Mouse (Mus musculus) erythroblast, embryonic 14.5 days (primary cell): ENCODE data around the gene Swap70. TPM values are rescaled to one million over a fixed set of nuclear protein-coding genes. Genes with fewer than 3 reads are reported as not detected.

ENCODE experiments used
- H3K27me3 ChIP-seq: 2 replicates; pipeline ENCODE4 v1.6.1; 2012; ENCODE audit warnings: inconsistent platforms; ENCODE audit not compliant: control insufficient read depth
- H3K36me3 ChIP-seq: 2 replicates; pipeline ENCODE4 v1.6.1; 2012; ENCODE audit warnings: mild to moderate bottlenecking, inconsistent platforms; ENCODE audit not compliant: control insufficient read depth
- H3K4me1 ChIP-seq: 2 replicates; pipeline ENCODE4 v1.6.1; 2012; ENCODE audit warnings: inconsistent platforms; ENCODE audit not compliant: control insufficient read depth
- H3K4me3 ChIP-seq: replicated peaks from 2 replicates; pipeline ENCODE3; 2012; ENCODE audit warnings: moderate library complexity, mild to moderate bottlenecking, inconsistent platforms
- H3K9me3 ChIP-seq: 2 replicates; pipeline ENCODE4 v1.6.1; 2012; ENCODE audit warnings: low read length, inconsistent platforms, mixed read lengths; ENCODE audit not compliant: control insufficient read depth
- GATA1 ChIP-seq: IDR thresholded peaks from 2 replicates; pipeline ENCODE4 v1.6.1; 2012; ENCODE audit warnings: low read length, inconsistent platforms, mixed read lengths
- TAL1 ChIP-seq: IDR thresholded peaks from 3 replicates; pipeline ENCODE4 v1.6.1; 2012; ENCODE audit warnings: low read length, inconsistent platforms, mixed read lengths
- polyA plus RNA-seq: library from polyadenylated mRNA; stranded (reverse); fragments of >175 nt; gene quantifications from 2 replicates; pipeline ENCODE4 v1.2.3, GENCODE M21; 2012

Gene Swap70
- polyA plus RNA-seq, 1 experiment: 0.33 TPM

- H3K27me3 ChIP-seq: no peaks in the 10 kb centered on the region
- H3K4me3 ChIP-seq: no peak overlapping the region
- H3K4me1 ChIP-seq: peaks cover 2% of the 10 kb centered on the region; the same call in 1 of the 2 replicates
- no peak for TF ChIP-seq GATA1
- no peak for TF ChIP-seq TAL1
- no peaks in the 10 kb centered on the region for H3K9me3 ChIP-seq
- H3K36me3 ChIP-seq: peaks cover 2% of the 10 kb centered on the region
These were observed 65.4 kb downstream of the Swap70 start for GRCm38 (mm10) chr7:110286838-110287475.

- Histone ChIP-seq H3K9me3 (no peaks in the 10 kb centered on the region), H3K27me3 (no peaks in the 10 kb centered on the region), H3K36me3 (no peaks in the 10 kb centered on the region; the same call in 1 of the 2 replicates), H3K4me1 (peaks cover 2% of the 10 kb centered on the region; the same call in 1 of the 2 replicates), H3K4me3 (no peak overlapping the region)
- TF ChIP-seq GATA1: no peak
- TF ChIP-seq TAL1: no peak
These were observed 66.1 kb downstream of the Swap70 start for GRCm38 (mm10) chr7:110287476-110288071.

- Histone ChIP-seq H3K9me3 (no peaks in the 10 kb centered on the region), H3K4me3 (no peak overlapping the region), H3K4me1 (peaks cover 2% of the 10 kb centered on the region; the same call in 1 of the 2 replicates), H3K27me3 (no peaks in the 10 kb centered on the region), H3K36me3 (no peaks in the 10 kb centered on the region)
- TF ChIP-seq TAL1: no peak
- no peak for TF ChIP-seq GATA1
These were observed 66.7 kb downstream of the Swap70 start for GRCm38 (mm10) chr7:110288191-110288604.

- Histone ChIP-seq H3K9me3 (no peaks in the 10 kb centered on the region), H3K36me3 (no peaks in the 10 kb centered on the region), H3K27me3 (no peaks in the 10 kb centered on the region), H3K4me1 (peaks cover 2% of the 10 kb centered on the region; the same call in 1 of the 2 replicates), H3K4me3 (no peak overlapping the region)
- TF ChIP-seq GATA1 (no peak), TAL1 (no peak)
These were observed 67.2 kb downstream of the Swap70 start for GRCm38 (mm10) chr7:110288731-110289191.

GRCm38 (mm10) chr7:110289647-110290046 lies 68.1 kb downstream of the Swap70 start:
- Histone ChIP-seq H3K4me1 (peaks cover 2% of the 10 kb centered on the region; the same call in 1 of the 2 replicates), H3K27me3 (no peaks in the 10 kb centered on the region), H3K9me3 (no peaks in the 10 kb centered on the region), H3K4me3 (no peak overlapping the region), H3K36me3 (no peaks in the 10 kb centered on the region)
- TF ChIP-seq TAL1 (no peak), GATA1 (no peak)

- H3K27me3 ChIP-seq: no peaks in the 10 kb centered on the region
- no peak overlapping the region for H3K4me3 ChIP-seq
- no peaks in the 10 kb centered on the region for H3K9me3 ChIP-seq
- H3K4me1 ChIP-seq: no peaks in the 10 kb centered on the region
- no peak for TF ChIP-seq GATA1
- TF ChIP-seq TAL1: no peak
- H3K36me3 ChIP-seq: no peaks in the 10 kb centered on the region
These were observed 75.5 kb downstream of the Swap70 start for GRCm38 (mm10) chr7:110296889-110297603.

GRCm38 (mm10) chr7:110297611-110298010 lies 76.1 kb downstream of the Swap70 start:
- no peaks in the 10 kb centered on the region for H3K27me3 ChIP-seq
- no peaks in the 10 kb centered on the region for H3K36me3 ChIP-seq
- H3K4me1 ChIP-seq: no peaks in the 10 kb centered on the region
- TF ChIP-seq GATA1 (no peak), TAL1 (no peak)
- no peaks in the 10 kb centered on the region for H3K9me3 ChIP-seq
- no peak overlapping the region for H3K4me3 ChIP-seq

- Histone ChIP-seq H3K36me3 (no peaks in the 10 kb centered on the region), H3K4me3 (no peak overlapping the region), H3K27me3 (no peaks in the 10 kb centered on the region), H3K4me1 (no peaks in the 10 kb centered on the region), H3K9me3 (no peaks in the 10 kb centered on the region)
- no peak for TF ChIP-seq TAL1
- TF ChIP-seq GATA1: no peak
These were observed 76.6 kb downstream of the Swap70 start for GRCm38 (mm10) chr7:110298090-110298489.
